Mouse (Mus musculus) ES-Bruce4 (cell line): Measurements from ENCODE around the gene Klf14.

Source experiments
- CTCF ChIP-seq: IDR thresholded peaks from one replicate; pipeline ENCODE4 v1.8.1; 2011; ENCODE audit warnings: low read depth, low read length
- EP300 ChIP-seq: IDR thresholded peaks from 2 replicates; pipeline ENCODE4 v1.6.1; 2011; ENCODE audit warnings: low read depth, low read length; ENCODE audit not compliant: insufficient read depth
- POLR2A ChIP-seq: IDR thresholded peaks from one replicate; pipeline ENCODE4 v1.8.1; 2011; ENCODE audit warnings: low read length; ENCODE audit not compliant: insufficient read depth

- TF ChIP-seq CTCF: no peak
- TF ChIP-seq EP300: no peak
- no peak for TF ChIP-seq POLR2A
Measured at GRCm38 (mm10) chr6:30915473-30915872, 43.4 kb downstream of the Klf14 start, which contains the start of gene Tsga13.
